In genomic region chr13:73718225-73718624, GRCm38 (mm10) we compare ENCODE assay signal across 8 mouse cellular contexts. TPM values are rescaled to one million over a fixed set of nuclear protein-coding genes. Genes with fewer than 3 reads are reported as not detected.
A peak's percentile ranks its signal among the peaks of the same experiment; 100 is the strongest.
DNase-seq lines count a peak whose midpoint lies in the region; ATAC-seq lines count a peak whose summit lies in the region.

No protein-coding gene starts in this region.

- no peak overlapping the region for H3K4me2 ChIP-seq in liver, embryonic 12.5 days
- H3K4me2 ChIP-seq in kidney, embryonic 14.5 days (replicated peaks; ENCODE audit: low read depth, low read length): no peak overlapping the region
- H3K4me2 ChIP-seq in limb, embryonic 11.5 days (ENCODE audit: low read depth, severe bottlenecking): no peak overlapping the region

- H3K4me1 ChIP-seq in liver, embryonic 12.5 days: no peaks in the 10 kb centered on the region
- H3K4me1 ChIP-seq in kidney, embryonic 14.5 days (ENCODE audit: control insufficient read depth, insufficient read depth, low read length): no peaks in the 10 kb centered on the region
- no peaks in the 10 kb centered on the region for H3K4me1 ChIP-seq in limb, embryonic 11.5 days (ENCODE audit: control insufficient read depth, insufficient read depth, low read length)

- H3K36me3 ChIP-seq in liver, embryonic 12.5 days: no peaks in the 10 kb centered on the region
- no peaks in the 10 kb centered on the region for H3K36me3 ChIP-seq in kidney, embryonic 14.5 days (ENCODE audit: control insufficient read depth, insufficient read depth, low read length)
- no peaks in the 10 kb centered on the region for H3K36me3 ChIP-seq in limb, embryonic 11.5 days (ENCODE audit: control insufficient read depth, insufficient read depth, low read length)

- no peak overlapping the region for H3K27ac ChIP-seq in liver, embryonic 12.5 days
- no peak overlapping the region for H3K27ac ChIP-seq in kidney, embryonic 14.5 days (ENCODE audit: low read depth, low read length)
- no peak overlapping the region for H3K27ac ChIP-seq in limb, embryonic 11.5 days (replicated peaks; ENCODE audit: low read depth, low read length)

- WGBS in liver, embryonic 12.5 days (ENCODE audit: insufficient replicate concordance): 1% methylated on average over 2 of the region's 2 CpGs
- WGBS in kidney, embryonic 14.5 days: 6% methylated on average over 2 of the region's 2 CpGs
- WGBS in limb, embryonic 11.5 days: 1% methylated on average over 2 of the region's 2 CpGs

- DNase-seq in liver: peak; percentile 75
- DNase-seq in cerebellum, postnatal 4 days (ENCODE audit: low spot score in 2 of 2): peak; percentile 77 to 88
- peak; percentile 85 for DNase-seq in gastrocnemius, postnatal 10 days
- peak; percentile 93 for DNase-seq in limb, embryonic 11.5 days (ENCODE audit: low spot score)
- DNase-seq in spleen, postnatal 4 days (ENCODE audit: low spot score in 2 of 2): peak; percentile 60 to 87

- H3K9ac ChIP-seq in liver, embryonic 12.5 days: no peak overlapping the region
- H3K9ac ChIP-seq in kidney, embryonic 14.5 days (ENCODE audit: low read depth, low read length): no peak overlapping the region
- no peak overlapping the region for H3K9ac ChIP-seq in limb, embryonic 11.5 days (ENCODE audit: low read length)

- no peaks in the 10 kb centered on the region; the same call in 1 of the 2 replicates for H3K27me3 ChIP-seq in liver, embryonic 12.5 days (replicated peaks)
- no peaks in the 10 kb centered on the region for H3K27me3 ChIP-seq in kidney, embryonic 14.5 days (ENCODE audit: control insufficient read depth, insufficient read depth, low read length)
- H3K27me3 ChIP-seq in limb, embryonic 11.5 days (ENCODE audit: control insufficient read depth, insufficient read depth, low read length): no peaks in the 10 kb centered on the region

- no peak for ATAC-seq in liver, embryonic 12.5 days
- ATAC-seq in kidney, embryonic 14.5 days (ENCODE audit: low FRiP score, low TSS enrichment): peak; percentile 35; the same call in 1 of the 2 replicates
- no peak for ATAC-seq in limb, embryonic 11.5 days (ENCODE audit: insufficient number of reproducible peaks, low FRiP score, low TSS enrichment, low read depth)
- peak; percentile 61 for ATAC-seq in monocyte, adult 5-6 weeks (replicated peaks; ENCODE audit: insufficient number of reproducible peaks, low FRiP score, low TSS enrichment, poor library complexity, severe bottlenecking)

- no peak overlapping the region for H3K4me3 ChIP-seq in liver, embryonic 12.5 days
- no peak overlapping the region for H3K4me3 ChIP-seq in kidney, embryonic 14.5 days (ENCODE audit: low read length)
- no peak overlapping the region for H3K4me3 ChIP-seq in limb, embryonic 11.5 days (ENCODE audit: low read depth, low read length)

- no peaks in the 10 kb centered on the region for H3K9me3 ChIP-seq in liver, embryonic 12.5 days (replicated peaks)
- no peaks in the 10 kb centered on the region for H3K9me3 ChIP-seq in kidney, embryonic 14.5 days (ENCODE audit: control insufficient read depth, low read length)
- no peaks in the 10 kb centered on the region for H3K9me3 ChIP-seq in limb, embryonic 11.5 days (ENCODE audit: control insufficient read depth, low read length)

RNA-seq across cellular contexts. Expression of gene Slc6a19, which starts 13.6 kb away (rescaled TPM):
- 0.45 and 0.47 TPM in 2 replicates for polyA plus RNA-seq in liver, embryonic 12.5 days (2016; fragmentation: Nextera tagmentation; extraction: Ambion mirVana)
- total RNA-seq in gastrocnemius, postnatal 10 days (2021): not detected
- polyA plus RNA-seq in kidney, embryonic 14.5 days (2014; fragmentation: Nextera tagmentation; extraction: Ambion mirVana): 0.53 and 0.92 TPM in 2 replicates
- not detected in 2 replicates for polyA plus RNA-seq in limb, embryonic 11.5 days (2014; fragmentation: Nextera tagmentation; extraction: Ambion mirVana)
- total RNA-seq in monocyte, adult 5-6 weeks (2017): 0.19 to 0.21 TPM in 2 of 3 replicates, not detected in the other

RNA-seq across cellular contexts. Expression of gene Slc12a7, which starts 14.7 kb away (rescaled TPM):
- polyA plus RNA-seq in liver, embryonic 12.5 days (2016; fragmentation: Nextera tagmentation; extraction: Ambion mirVana): 10.8 and 11.1 TPM in 2 replicates
- total RNA-seq in gastrocnemius, postnatal 10 days (2021): 1 to 10 TPM; 5.5 to 7.7 TPM
- 12.9 and 28.7 TPM in 2 replicates for polyA plus RNA-seq in kidney, embryonic 14.5 days (2014; fragmentation: Nextera tagmentation; extraction: Ambion mirVana)
- 49.1 and 50.8 TPM in 2 replicates for polyA plus RNA-seq in limb, embryonic 11.5 days (2014; fragmentation: Nextera tagmentation; extraction: Ambion mirVana)
- 13.8 to 45.3 TPM (median 22.3 TPM) in 3 replicates for total RNA-seq in monocyte, adult 5-6 weeks (2017)

RNA-seq across cellular contexts. Expression of gene Slc6a18, which starts 40.4 kb away (rescaled TPM):
- not detected in 2 replicates for polyA plus RNA-seq in liver, embryonic 12.5 days (2016; fragmentation: Nextera tagmentation; extraction: Ambion mirVana)
- under 1 TPM; 0.28 to 0.86 TPM for total RNA-seq in gastrocnemius, postnatal 10 days (2021)
- polyA plus RNA-seq in kidney, embryonic 14.5 days (2014; fragmentation: Nextera tagmentation; extraction: Ambion mirVana): 2.5 and 5.2 TPM in 2 replicates
- not detected in 2 replicates for polyA plus RNA-seq in limb, embryonic 11.5 days (2014; fragmentation: Nextera tagmentation; extraction: Ambion mirVana)
- not detected in 3 replicates for total RNA-seq in monocyte, adult 5-6 weeks (2017)

Comparison
In these comparisons a context has a peak if more than half of its experiments do, and no peak if none do; other contexts are left out.
1. ATAC-seq: peak in kidney, embryonic 14.5 days (single experiment) and monocyte, adult 5-6 weeks (single experiment); none in liver, embryonic 12.5 days (single experiment) and limb, embryonic 11.5 days (single experiment).
2. Peak in every context shown above with its lines, with median percentiles within 50 percentile points of each other: DNase-seq.